Mouse (Mus musculus) bone marrow, adult 2 months (tissue): ENCODE results near the gene Eda2r. TPM values are rescaled to one million over a fixed set of nuclear protein-coding genes. Genes with fewer than 3 reads are reported as not detected.

ENCODE experiments used
- H3K27ac ChIP-seq: fragments of 200-500 bp; 2 replicates; pipeline ENCODE4 v1.5.1; 2012; ENCODE audit warnings: low read depth, mild to moderate bottlenecking, control low read depth, inconsistent platforms, low read length; ENCODE audit not compliant: control insufficient read depth, poor library complexity, insufficient read depth
- H3K4me1 ChIP-seq: fragments of 200-500 bp; 2 replicates; pipeline ENCODE4 v1.6.1; 2011; ENCODE audit warnings: low read length; ENCODE audit not compliant: control insufficient read depth, insufficient read depth
- H3K4me3 ChIP-seq: fragments of 200-500 bp; replicated peaks from 2 replicates; pipeline ENCODE3; 2011; ENCODE audit warnings: mild to moderate bottlenecking, low read depth, low read length, control low read depth; ENCODE audit not compliant: control insufficient read depth
- CTCF ChIP-seq: fragments of 200-500 bp; IDR thresholded peaks from 2 replicates; pipeline ENCODE4 v1.5.1; 2011; ENCODE audit warnings: low read length, control low read depth; ENCODE audit not compliant: control insufficient read depth, insufficient read depth
- POLR2A ChIP-seq: fragments of 200-500 bp; IDR thresholded peaks from 2 replicates; pipeline ENCODE4 v1.6.1; 2011; ENCODE audit warnings: low read depth, mild to moderate bottlenecking, control low read depth, low read length, borderline replicate concordance; ENCODE audit not compliant: control insufficient read depth
- polyA plus RNA-seq: library from polyadenylated mRNA; stranded (reverse); fragments of >200 nt; gene quantifications from 2 replicates; pipeline ENCODE4 v1.2.4, GENCODE M21; 2011; ENCODE audit warnings: low replicate concordance; ENCODE audit not compliant: missing spikeins, insufficient read depth, insufficient read length

The Eda2r gene
- polyA plus RNA-seq, 1 experiment = 4.1 TPM

DNA sequence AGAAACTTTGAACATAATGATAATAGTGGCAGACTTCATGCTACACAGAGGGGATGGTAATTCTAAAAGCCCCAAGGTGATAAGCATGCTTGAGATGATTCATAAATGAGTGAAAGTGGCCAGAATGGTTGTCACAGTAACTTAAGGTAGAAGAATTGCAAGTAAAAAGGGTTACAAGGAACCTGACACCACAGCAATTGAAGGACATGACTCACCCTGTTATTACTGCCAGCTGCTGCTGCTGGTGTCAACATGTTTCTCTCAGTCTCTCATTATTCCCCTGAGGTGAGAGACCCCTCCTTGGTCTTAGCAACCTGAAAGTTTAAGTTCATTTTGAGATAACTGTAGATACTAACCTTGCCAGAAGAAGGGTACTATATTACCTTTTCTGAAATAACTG is 49.1 kb downstream of the Eda2r start:
- H3K4me3 ChIP-seq = no peak overlapping the region
- H3K27ac ChIP-seq = no peak overlapping the region
- no peaks in the 10 kb centered on the region for H3K4me1 ChIP-seq
- TF ChIP-seq POLR2A (no peak), CTCF (no peak)
